Mouse (Mus musculus): ENCODE data around the gene Wdr70. TPM values are rescaled to one million over a fixed set of nuclear protein-coding genes. Genes with fewer than 3 reads are reported as not detected.

Gene Wdr70
- polyA plus RNA-seq, 1 experiment from 2014 or later, result 92.2 TPM

GRCm38 (mm10) chr15:8006056-8006455, 93.0 kb downstream of the Wdr70 start:
- Histone ChIP-seq H3K9me3 (replicated peaks) (no peaks in the 10 kb centered on the region), H3K36me3 (no peaks in the 10 kb centered on the region), H3K4me3 (no peak overlapping the region), H3K27ac (replicated peaks) (no peak overlapping the region), H3K27me3 (ENCODE audit: low read depth, poor library complexity, severe bottlenecking) (no peaks in the 10 kb centered on the region), H3K4me1 (no peaks in the 10 kb centered on the region)
- no peak for DNase-seq (ENCODE audit: low spot score)
- 90% methylated on average over 1 of the region's 1 CpGs for WGBS

GRCm38 (mm10) chr15:8005506-8005905, 93.5 kb downstream of the Wdr70 start:
- no peaks in the 10 kb centered on the region for H3K4me1 ChIP-seq
- no peaks in the 10 kb centered on the region for H3K27me3 ChIP-seq (ENCODE audit: low read depth, poor library complexity, severe bottlenecking)
- DNase-seq (ENCODE audit: low spot score), result no peak
- H3K36me3 ChIP-seq, result no peaks in the 10 kb centered on the region
- H3K27ac ChIP-seq (replicated peaks), result no peak overlapping the region
- 73% methylated on average over 5 of the region's 5 CpGs for WGBS
- H3K9me3 ChIP-seq (replicated peaks), result no peaks in the 10 kb centered on the region
- H3K4me3 ChIP-seq, result no peak overlapping the region

GRCm38 (mm10) chr15:8003789-8004188, 95.2 kb downstream of the Wdr70 start:
- Histone ChIP-seq H3K36me3 (no peaks in the 10 kb centered on the region), H3K4me3 (no peak overlapping the region), H3K27me3 (ENCODE audit: low read depth, poor library complexity, severe bottlenecking) (no peaks in the 10 kb centered on the region), H3K9me3 (replicated peaks) (no peaks in the 10 kb centered on the region), H3K4me1 (no peaks in the 10 kb centered on the region), H3K27ac (replicated peaks) (no peak overlapping the region)
- DNase-seq (ENCODE audit: low spot score), result no peak
- WGBS, result 93% methylated on average over 8 of the region's 8 CpGs

- Histone ChIP-seq H3K4me1 (no peaks in the 10 kb centered on the region), H3K27me3 (ENCODE audit: low read depth, poor library complexity, severe bottlenecking) (no peaks in the 10 kb centered on the region), H3K4me3 (no peak overlapping the region), H3K36me3 (no peaks in the 10 kb centered on the region), H3K27ac (replicated peaks) (no peak overlapping the region), H3K9me3 (replicated peaks) (no peaks in the 10 kb centered on the region)
- 60% methylated on average over 14 of the region's 14 CpGs for WGBS
- DNase-seq (ENCODE audit: low spot score), result no peak
These were observed 100.0 kb downstream of the Wdr70 start for GRCm38 (mm10) chr15:7998843-7999546.

GRCm38 (mm10) chr15:7998095-7998494, 100.9 kb downstream of the Wdr70 start:
- no peaks in the 10 kb centered on the region for H3K4me1 ChIP-seq
- no peak overlapping the region for H3K27ac ChIP-seq (replicated peaks)
- H3K36me3 ChIP-seq, result no peaks in the 10 kb centered on the region
- 97% methylated on average over 2 of the region's 2 CpGs for WGBS
- no peak overlapping the region for H3K4me3 ChIP-seq
- no peaks in the 10 kb centered on the region for H3K9me3 ChIP-seq (replicated peaks)
- no peak for DNase-seq (ENCODE audit: low spot score)
- no peaks in the 10 kb centered on the region for H3K27me3 ChIP-seq (ENCODE audit: low read depth, poor library complexity, severe bottlenecking)

- Histone ChIP-seq H3K36me3 (no peaks in the 10 kb centered on the region), H3K27ac (replicated peaks) (no peak overlapping the region), H3K4me3 (no peak overlapping the region), H3K9me3 (replicated peaks) (no peaks in the 10 kb centered on the region), H3K27me3 (ENCODE audit: low read depth, poor library complexity, severe bottlenecking) (no peaks in the 10 kb centered on the region), H3K4me1 (no peaks in the 10 kb centered on the region)
- DNase-seq (ENCODE audit: low spot score), result no peak
- 89% methylated on average over 6 of the region's 6 CpGs for WGBS
These were observed 105.3 kb downstream of the Wdr70 start for GRCm38 (mm10) chr15:7993721-7994120.

GRCm38 (mm10) chr15:7990101-7990500, 108.9 kb downstream of the Wdr70 start:
- Histone ChIP-seq H3K27me3 (ENCODE audit: low read depth, poor library complexity, severe bottlenecking) (no peaks in the 10 kb centered on the region), H3K27ac (replicated peaks) (no peak overlapping the region), H3K9me3 (replicated peaks) (no peaks in the 10 kb centered on the region), H3K4me1 (peaks cover 13% of the 10 kb centered on the region), H3K36me3 (no peaks in the 10 kb centered on the region), H3K4me3 (no peak overlapping the region)
- no peak for DNase-seq (ENCODE audit: low spot score)

- no peak overlapping the region for H3K4me3 ChIP-seq
- H3K9me3 ChIP-seq (replicated peaks), result no peaks in the 10 kb centered on the region
- peaks cover 13% of the 10 kb centered on the region for H3K4me1 ChIP-seq
- no peak overlapping the region for H3K27ac ChIP-seq (replicated peaks)
- H3K36me3 ChIP-seq, result 0 out of 2 replicates have a peak, but pooled peaks cover 6% of the 10 kb centered on the region
- WGBS, result 92% methylated on average over 8 of the region's 8 CpGs
- no peaks in the 10 kb centered on the region for H3K27me3 ChIP-seq (ENCODE audit: low read depth, poor library complexity, severe bottlenecking)
- DNase-seq (ENCODE audit: low spot score), result no peak
These were observed 111.6 kb downstream of the Wdr70 start for GRCm38 (mm10) chr15:7987374-7987773.

GRCm38 (mm10) chr15:7986274-7986673, 112.7 kb downstream of the Wdr70 start:
- 53% methylated on average over 6 of the region's 6 CpGs for WGBS
- Histone ChIP-seq H3K36me3 (0 out of 2 replicates have a peak, but pooled peaks cover 6% of the 10 kb centered on the region), H3K27me3 (ENCODE audit: low read depth, poor library complexity, severe bottlenecking) (no peaks in the 10 kb centered on the region), H3K27ac (replicated peaks) (peak overlapping the region; percentile 1), H3K9me3 (replicated peaks) (no peaks in the 10 kb centered on the region), H3K4me3 (no peak overlapping the region), H3K4me1 (peaks cover 13% of the 10 kb centered on the region)
- DNase-seq (ENCODE audit: low spot score), result peak; percentile 37

GRCm38 (mm10) chr15:7978640-7979039, 120.4 kb downstream of the Wdr70 start:
- Histone ChIP-seq H3K4me3 (no peak overlapping the region), H3K27me3 (ENCODE audit: low read depth, poor library complexity, severe bottlenecking) (no peaks in the 10 kb centered on the region), H3K36me3 (peaks cover 9% of the 10 kb centered on the region), H3K9me3 (replicated peaks) (no peaks in the 10 kb centered on the region), H3K4me1 (no peaks in the 10 kb centered on the region), H3K27ac (replicated peaks) (no peak overlapping the region)
- no peak for DNase-seq (ENCODE audit: low spot score)
- whole genome bisulfite sequencing, result 93% methylated on average over 1 of the region's 1 CpGs

- no peaks in the 10 kb centered on the region for H3K9me3 ChIP-seq (replicated peaks)
- no peak for DNase-seq (ENCODE audit: low spot score)
- H3K4me1 ChIP-seq, result no peaks in the 10 kb centered on the region
- H3K36me3 ChIP-seq, result peaks cover 8% of the 10 kb centered on the region
- H3K27ac ChIP-seq (replicated peaks), result no peak overlapping the region
- no peaks in the 10 kb centered on the region for H3K27me3 ChIP-seq (ENCODE audit: low read depth, poor library complexity, severe bottlenecking)
- WGBS, result 60% methylated on average over 9 of the region's 9 CpGs
- no peak overlapping the region for H3K4me3 ChIP-seq
These were observed 122.2 kb downstream of the Wdr70 start for GRCm38 (mm10) chr15:7976775-7977174.

GRCm38 (mm10) chr15:7974368-7974767, 124.6 kb downstream of the Wdr70 start:
- Histone ChIP-seq H3K9me3 (replicated peaks) (no peaks in the 10 kb centered on the region), H3K27me3 (ENCODE audit: low read depth, poor library complexity, severe bottlenecking) (no peaks in the 10 kb centered on the region), H3K27ac (replicated peaks) (no peak overlapping the region), H3K4me1 (no peaks in the 10 kb centered on the region), H3K36me3 (peaks cover 8% of the 10 kb centered on the region), H3K4me3 (no peak overlapping the region)
- no peak for DNase-seq (ENCODE audit: low spot score)
- 86% methylated on average over 8 of the region's 8 CpGs for WGBS

GRCm38 (mm10) chr15:7972528-7972927, 126.5 kb downstream of the Wdr70 start:
- H3K27ac ChIP-seq (replicated peaks), result no peak overlapping the region
- WGBS, result 94% methylated on average over 5 of the region's 5 CpGs
- no peak overlapping the region for H3K4me3 ChIP-seq
- H3K27me3 ChIP-seq (ENCODE audit: low read depth, poor library complexity, severe bottlenecking), result no peaks in the 10 kb centered on the region
- peaks cover 8% of the 10 kb centered on the region for H3K36me3 ChIP-seq
- no peaks in the 10 kb centered on the region for H3K9me3 ChIP-seq (replicated peaks)
- H3K4me1 ChIP-seq, result peaks cover 3% of the 10 kb centered on the region; the same call in 1 of the 2 replicates
- no peak for DNase-seq (ENCODE audit: low spot score)

Data from midbrain, embryonic 10.5 days (tissue).